8 mouse cellular contexts compared by ENCODE assay signal in genomic region chr19:46762291-46762991, GRCm38 (mm10). TPM values are rescaled to one million over a fixed set of nuclear protein-coding genes. Genes with fewer than 3 reads are reported as not detected.
DNase-seq lines count a peak whose midpoint lies in the region; ATAC-seq and TF ChIP-seq lines count a peak whose summit lies in the region.

No protein-coding gene starts in this region.

- no peaks in the 10 kb centered on the region for H3K9me3 ChIP-seq in limb, embryonic 15.5 days
- H3K9me3 ChIP-seq in neural tube, embryonic 11.5 days (ENCODE audit: control insufficient read depth, low read length), result no peaks in the 10 kb centered on the region

- no peaks in the 10 kb centered on the region for H3K36me3 ChIP-seq in kidney, adult 2 months (ENCODE audit: control insufficient read depth, insufficient read depth, low read length)
- H3K36me3 ChIP-seq in limb, embryonic 15.5 days, result no peaks in the 10 kb centered on the region
- H3K36me3 ChIP-seq in neural tube, embryonic 11.5 days (ENCODE audit: control insufficient read depth, insufficient read depth, low read length), result no peaks in the 10 kb centered on the region

- no peak for ATAC-seq in limb, embryonic 15.5 days (ENCODE audit: insufficient number of reproducible peaks, low FRiP score, low TSS enrichment, low read depth)
- no peak for ATAC-seq in neural tube, embryonic 11.5 days (ENCODE audit: insufficient read depth, low FRiP score, low TSS enrichment)

- H3K27me3 ChIP-seq in kidney, adult 2 months (replicated peaks; ENCODE audit: control insufficient read depth, insufficient read depth, low read length), result no peaks in the 10 kb centered on the region
- peaks cover 23% of the 10 kb centered on the region; the same call in 1 of the 2 replicates for H3K27me3 ChIP-seq in limb, embryonic 15.5 days
- peaks cover 11% of the 10 kb centered on the region for H3K27me3 ChIP-seq in neural tube, embryonic 11.5 days (ENCODE audit: control insufficient read depth, insufficient read depth, low read length)

- H3K4me1 ChIP-seq in kidney, adult 2 months (ENCODE audit: control insufficient read depth, insufficient read depth, low read length), result peaks cover 17% of the 10 kb centered on the region; the same call in 1 of the 2 replicates
- H3K4me1 ChIP-seq in limb, embryonic 15.5 days, result peaks cover 21% of the 10 kb centered on the region
- peaks cover 11% of the 10 kb centered on the region; the same call in 1 of the 2 replicates for H3K4me1 ChIP-seq in neural tube, embryonic 11.5 days (ENCODE audit: control insufficient read depth, insufficient read depth, low read length)

- H3K4me2 ChIP-seq in limb, embryonic 15.5 days, result peak overlapping the region; percentile 100
- H3K4me2 ChIP-seq in neural tube, embryonic 11.5 days (ENCODE audit: low read depth), result peak overlapping the region; percentile 97

- peak overlapping the region; percentile 65 for H3K9ac ChIP-seq in limb, embryonic 15.5 days
- peak overlapping the region; percentile 77 for H3K9ac ChIP-seq in neural tube, embryonic 11.5 days (ENCODE audit: low read length)

- 0 out of 2 replicates have a peak overlapping the region, but pooled peaks have one; percentile 4 for H3K27ac ChIP-seq in kidney, adult 2 months (ENCODE audit: insufficient read depth, low read depth, low read length)
- no peak overlapping the region for H3K27ac ChIP-seq in limb, embryonic 15.5 days
- no peak overlapping the region for H3K27ac ChIP-seq in neural tube, embryonic 11.5 days (ENCODE audit: low read depth, low read length)

- 1% methylated on average over 50 of the region's 50 CpGs for WGBS in kidney, adult 2 months
- WGBS in limb, embryonic 15.5 days, result under 1% methylated on average over 50 of the region's 50 CpGs
- WGBS in neural tube, embryonic 11.5 days, result under 1% methylated on average over 49 of the region's 50 CpGs

- peak overlapping the region; percentile 63 for H3K4me3 ChIP-seq in kidney, adult 2 months (ENCODE audit: insufficient read depth, low read depth, low read length)
- H3K4me3 ChIP-seq in limb, embryonic 15.5 days, result peak overlapping the region; percentile 87
- peak overlapping the region; percentile 78 for H3K4me3 ChIP-seq in neural tube, embryonic 11.5 days (ENCODE audit: low read depth, low read length)

- DNase-seq in left cerebral cortex, adult 18-20 months (ENCODE audit: low spot score in 2 of 2), result peak; percentile 24 to 51
- DNase-seq in left cerebral cortex, adult 11 months (ENCODE audit: low spot score), result no peak
- DNase-seq in cerebellum, postnatal 10 days, result peak; percentile 69 to 72
- DNase-seq in gastrocnemius, postnatal 25 days, result peak; percentile 29
- DNase-seq in kidney, adult 2 months, result peak; percentile 33
- peak; percentile 47 for DNase-seq in neural tube, embryonic 11.5 days (ENCODE audit: low spot score)
- peak; percentile 64 for DNase-seq in testis, postnatal 10 days (ENCODE audit: low spot score)

- TF ChIP-seq CTCF in kidney, adult 2 months (conservative IDR thresholded peaks at IDR 0.05; ENCODE audit: insufficient read depth, insufficient read length, low read depth, low read length), result no peak

- no peak for TF ChIP-seq POLR2A in kidney, adult 2 months (IDR thresholded peaks at IDR 0.05; ENCODE audit: low read depth, low read length)

RNA-seq across cellular contexts. Expression of gene Cnnm2, which starts 1.0 kb away (rescaled TPM):
- 10 to 100 TPM; 32.6 to 34.2 TPM for total RNA-seq in left cerebral cortex, adult 18-20 months (2021)
- 1 to 10 TPM; 3.2 to 3.4 TPM for total RNA-seq in gastrocnemius, postnatal 25 days (2021)
- polyA plus RNA-seq in kidney, adult 2 months (2012; rRNA removed), result 26.4 and 36.1 TPM in 2 replicates
- polyA plus RNA-seq in limb, embryonic 15.5 days (2015; fragmentation: Nextera tagmentation; extraction: Ambion mirVana), result 3.1 and 4.0 TPM in 2 replicates
- polyA plus RNA-seq in neural tube, embryonic 11.5 days (2014; fragmentation: Nextera tagmentation; extraction: Ambion mirVana), result 5.4 and 6.8 TPM in 2 replicates

RNA-seq across cellular contexts. Expression of gene As3mt, which starts 55.2 kb away (rescaled TPM):
- total RNA-seq in left cerebral cortex, adult 18-20 months (2021), result 10 to 100 TPM; 26.2 to 32.0 TPM
- 10 to 100 TPM; 87.8 to 90.3 TPM for total RNA-seq in gastrocnemius, postnatal 25 days (2021)
- 28.8 and 43.7 TPM in 2 replicates for polyA plus RNA-seq in kidney, adult 2 months (2012; rRNA removed)
- polyA plus RNA-seq in limb, embryonic 15.5 days (2015; fragmentation: Nextera tagmentation; extraction: Ambion mirVana), result 20.6 and 24.1 TPM in 2 replicates
- 33.0 and 35.2 TPM in 2 replicates for polyA plus RNA-seq in neural tube, embryonic 11.5 days (2014; fragmentation: Nextera tagmentation; extraction: Ambion mirVana)
